Mouse (Mus musculus) brain, embryonic 14.5 days (tissue): Measurements from ENCODE around the gene Tyms.

Source experiments
- CTCF ChIP-seq: fragments of 200-500 bp; IDR thresholded peaks from 2 replicates; pipeline ENCODE4 v1.5.1; 2012; ENCODE audit warnings: inconsistent platforms, mild to moderate bottlenecking, moderate library complexity, borderline replicate concordance; ENCODE audit not compliant: insufficient read depth, insufficient read length; ENCODE audit errors: extremely low read depth
- POLR2A ChIP-seq: fragments of 200-500 bp; IDR thresholded peaks from 2 replicates; pipeline ENCODE4 v1.6.1; 2012; ENCODE audit warnings: mild to moderate bottlenecking, inconsistent platforms, borderline replicate concordance; ENCODE audit not compliant: poor library complexity, insufficient read depth, insufficient read length, severe bottlenecking; ENCODE audit errors: extremely low read depth

GRCm38 (mm10) chr5:30058216-30058731 lies 15.1 kb downstream of the Tyms start:
- no peak for TF ChIP-seq CTCF
- TF ChIP-seq POLR2A: no peak
